Mouse (Mus musculus) urinary bladder, postnatal 36 days (tissue): ENCODE results near the gene Zfhx3.
A peak's percentile ranks its signal among the peaks of the same experiment; 100 is the strongest.
"Not testable (repeated sequence)": the region's sequence is repeated elsewhere in the genome, so short reads cannot be mapped to it uniquely, and the experiment has no call there.

ENCODE experiments used
- DNase-seq, 2 experiments: peaks; one replicate each; pipeline ENCODE4 v3.0.0; 2022; ENCODE audit warnings: low spot score in 2 of 2, mixed read lengths in 1 of 2

The Zfhx3 gene

DNA sequence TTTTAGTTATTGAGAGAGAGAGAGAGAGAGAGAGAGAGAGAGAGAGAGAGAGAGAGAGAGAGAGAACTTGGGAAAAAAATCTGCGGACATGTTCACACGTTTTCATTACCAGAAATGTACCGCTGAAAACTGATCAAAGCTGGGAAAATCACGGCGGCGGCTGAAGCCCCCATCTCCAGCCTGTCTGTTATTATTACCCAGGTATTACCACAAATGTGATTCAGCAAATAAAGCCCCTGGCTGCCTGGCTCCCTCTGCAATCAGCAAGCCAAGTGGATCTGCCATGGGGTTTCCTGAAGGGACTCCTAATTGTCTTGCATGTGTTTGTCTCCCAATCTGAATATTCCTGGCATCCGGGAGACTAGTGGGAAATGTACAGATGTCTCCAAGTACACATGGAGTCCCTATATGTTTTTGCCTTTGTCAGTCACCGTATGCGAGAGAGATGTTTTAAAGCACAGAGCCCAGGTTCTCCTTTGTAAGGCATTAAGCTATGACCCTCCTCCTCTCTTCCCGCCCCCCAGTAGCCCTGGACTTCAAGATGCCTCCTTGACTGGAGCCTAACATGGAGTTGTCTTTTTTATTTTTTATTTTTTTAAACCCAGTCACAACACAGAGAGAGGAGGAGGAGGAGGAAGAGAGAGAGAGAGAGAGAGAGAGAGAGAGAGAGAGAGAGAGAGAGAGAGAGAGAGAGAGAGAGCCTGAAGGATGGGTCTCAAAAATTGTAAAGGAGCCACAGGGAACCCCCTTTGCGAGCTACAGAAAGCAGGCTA is at the start of gene Zfhx3:
Zfhx3 (plus strand) TSS at position 723 of the 773 bp plus-strand sequence.
- no peak for DNase-seq

DNA sequence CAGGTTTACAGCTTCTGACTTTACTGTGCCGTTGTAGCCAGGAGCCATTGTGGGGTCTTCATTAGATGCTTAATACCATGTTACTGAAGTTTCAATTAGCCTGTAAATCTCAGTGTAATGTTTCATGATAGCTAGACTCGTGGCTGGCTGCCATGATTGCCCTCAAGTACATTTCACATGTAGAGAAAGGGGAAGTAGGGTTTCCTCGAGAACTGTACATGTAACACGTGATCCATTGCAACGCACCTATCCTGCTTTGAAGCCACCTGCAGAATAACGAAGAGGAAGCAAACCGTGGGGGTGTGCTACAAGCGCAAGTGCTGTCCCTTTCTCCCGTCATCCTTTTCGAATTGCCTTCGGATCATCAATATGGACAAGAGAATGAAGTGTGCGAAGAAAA is 23.5 kb upstream of the Zfhx3 start:
- no peak for DNase-seq

DNA sequence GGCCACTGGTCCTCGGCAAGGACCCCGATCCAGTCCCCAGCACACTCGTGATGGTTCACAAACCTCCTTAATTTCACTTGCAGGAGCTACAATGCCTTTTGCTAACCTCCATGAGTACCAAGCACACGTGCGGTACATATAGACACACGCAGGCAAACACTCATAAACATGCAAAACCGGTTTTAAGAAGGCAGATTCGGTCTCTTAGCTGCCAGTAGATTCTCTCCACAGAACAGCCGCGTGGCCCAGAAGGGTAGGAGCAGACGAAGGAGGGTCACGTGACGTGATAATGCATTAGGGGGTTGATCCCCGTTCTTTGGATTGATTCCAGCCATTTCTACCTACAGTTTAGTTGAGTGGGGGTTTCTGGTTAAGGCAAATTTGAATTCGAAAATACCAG is 16.3 kb upstream of the Zfhx3 start:
- peak in 1 of 2 experiments; percentile 1 for DNase-seq

DNA sequence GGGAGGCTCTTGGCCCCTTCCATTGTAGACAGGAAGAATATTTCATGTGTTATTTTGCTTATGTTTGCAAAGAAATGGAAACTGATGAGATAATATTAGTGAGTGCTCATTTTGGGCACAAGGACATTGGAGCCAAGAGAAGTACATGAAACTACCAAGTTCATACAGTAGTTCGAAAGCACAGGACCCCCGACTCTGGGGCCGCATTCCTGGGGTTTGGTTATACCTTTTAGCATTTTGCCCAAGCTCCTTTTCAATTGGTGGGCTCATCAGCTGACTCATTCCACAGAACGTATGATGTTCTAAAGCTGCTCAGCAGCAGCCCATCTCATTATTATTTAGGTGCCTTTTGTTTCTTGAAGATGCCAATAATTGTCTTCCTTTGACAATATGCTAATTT is 5.7 kb upstream of the Zfhx3 start:
- DNase-seq: no peak

DNA sequence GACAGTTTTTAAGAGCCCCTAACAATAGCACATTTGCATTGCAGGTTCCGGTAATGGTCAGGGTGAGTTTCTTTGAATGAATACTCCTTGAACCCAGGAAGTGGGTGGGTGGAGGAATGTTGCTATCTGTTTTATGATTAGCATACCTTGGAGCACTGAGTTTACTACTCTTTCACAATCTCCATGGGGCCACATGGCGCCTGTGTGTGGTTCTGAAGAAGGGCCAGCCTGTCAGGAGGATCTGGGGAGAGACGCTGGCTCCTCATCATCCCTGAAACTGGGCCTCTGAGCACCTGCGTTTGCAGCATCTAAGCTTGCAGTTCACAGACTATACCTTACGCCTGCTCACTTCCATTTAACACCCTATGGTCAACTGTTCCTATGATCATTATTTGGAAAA is 4.2 kb upstream of the Zfhx3 start:
- DNase-seq: not testable (repeated sequence)

DNA sequence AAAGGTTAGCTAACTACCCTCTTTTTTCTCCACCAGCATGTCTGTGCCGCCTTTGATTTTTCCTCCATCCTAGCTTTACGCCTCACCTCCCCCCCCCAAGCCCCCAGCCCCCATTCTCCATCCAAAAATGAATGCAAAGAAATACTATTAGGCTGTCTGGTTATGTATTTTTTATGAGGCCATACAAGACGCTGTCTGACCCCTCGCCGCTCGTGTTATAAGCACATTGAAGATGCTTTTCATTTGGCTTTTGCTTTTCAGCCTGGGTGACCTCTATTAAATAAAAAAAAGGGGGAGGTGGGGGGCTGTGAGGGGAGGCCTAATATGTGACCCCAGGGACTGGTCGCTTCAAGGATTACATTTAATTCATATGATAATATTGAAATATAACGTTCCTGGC is 2.3 kb upstream of the Zfhx3 start:
- no peak for DNase-seq

DNA sequence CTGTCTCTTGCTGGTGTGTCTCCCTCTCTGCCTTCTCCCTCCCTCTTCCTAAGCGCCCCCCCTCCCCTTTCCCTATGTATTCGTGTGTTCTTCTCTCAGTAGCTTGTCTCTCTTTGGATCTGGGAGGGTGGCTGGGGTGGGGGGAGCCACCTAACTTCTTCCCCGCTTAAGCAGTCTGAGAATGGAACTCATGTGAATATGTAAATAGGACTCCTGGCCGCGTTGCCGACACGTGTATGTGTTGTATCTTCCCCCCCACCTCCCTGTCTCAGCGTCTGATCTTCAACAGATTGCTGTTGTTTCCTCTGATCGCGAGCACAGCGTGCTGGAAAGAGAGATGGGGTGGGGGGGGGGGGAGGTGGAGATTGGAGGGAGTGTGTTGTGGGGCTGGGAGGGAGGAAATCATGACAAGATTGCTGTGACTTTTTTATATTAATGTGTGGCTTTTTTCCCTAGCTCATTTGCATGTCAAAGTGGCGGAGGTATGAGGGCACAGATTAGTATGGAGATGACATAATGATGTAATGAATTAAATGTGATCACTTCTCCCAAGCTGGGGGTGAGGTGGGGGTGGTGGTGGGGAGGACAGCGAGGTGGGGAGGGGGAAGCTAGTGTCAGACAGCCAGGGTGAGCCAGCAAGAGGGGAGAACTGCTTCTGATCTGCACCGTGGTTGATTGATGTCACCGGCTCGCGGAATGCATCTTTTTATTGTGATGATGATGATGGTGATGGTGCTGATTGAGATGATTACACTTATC is 487 bp downstream of the Zfhx3 start:
- no peak for DNase-seq

DNA sequence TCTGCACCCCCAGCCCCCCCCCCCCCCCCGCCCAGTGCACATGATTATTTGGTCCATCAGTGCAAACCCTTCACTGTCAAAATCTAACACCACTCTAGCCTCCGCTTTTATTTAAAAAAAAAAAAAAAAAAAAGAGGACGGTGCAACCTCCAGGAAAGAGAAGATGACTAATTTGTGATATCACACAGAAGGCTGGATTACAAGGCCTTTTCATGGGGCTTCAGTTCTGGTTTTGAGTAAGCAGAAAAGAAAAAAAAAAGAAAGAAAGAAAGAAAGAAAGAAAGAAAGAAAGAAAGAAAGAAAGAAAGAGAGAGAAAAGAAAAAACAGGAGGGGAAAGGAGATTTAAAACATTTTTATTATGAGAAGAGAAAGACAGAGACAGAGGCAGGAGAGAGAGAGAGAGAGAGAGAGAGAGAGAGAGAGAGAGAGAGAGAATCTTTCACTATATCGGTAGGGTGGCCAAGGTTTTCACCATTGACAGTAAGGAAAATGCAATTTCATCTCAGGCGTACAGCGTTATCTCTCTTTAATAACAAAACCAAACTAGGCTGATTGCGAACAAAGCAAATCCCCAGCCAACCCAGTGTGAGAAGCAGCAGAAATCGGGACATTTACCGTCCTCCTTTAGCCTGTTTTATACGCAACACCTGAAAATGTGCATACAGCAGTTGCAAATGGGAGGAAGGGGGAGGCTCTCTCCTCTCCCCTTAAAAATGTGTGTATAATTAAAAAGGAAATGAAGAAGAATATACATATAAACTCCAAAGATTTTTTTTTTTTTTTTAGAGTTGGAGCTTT is 1.3 kb downstream of the Zfhx3 start:
- no peak for DNase-seq

DNA sequence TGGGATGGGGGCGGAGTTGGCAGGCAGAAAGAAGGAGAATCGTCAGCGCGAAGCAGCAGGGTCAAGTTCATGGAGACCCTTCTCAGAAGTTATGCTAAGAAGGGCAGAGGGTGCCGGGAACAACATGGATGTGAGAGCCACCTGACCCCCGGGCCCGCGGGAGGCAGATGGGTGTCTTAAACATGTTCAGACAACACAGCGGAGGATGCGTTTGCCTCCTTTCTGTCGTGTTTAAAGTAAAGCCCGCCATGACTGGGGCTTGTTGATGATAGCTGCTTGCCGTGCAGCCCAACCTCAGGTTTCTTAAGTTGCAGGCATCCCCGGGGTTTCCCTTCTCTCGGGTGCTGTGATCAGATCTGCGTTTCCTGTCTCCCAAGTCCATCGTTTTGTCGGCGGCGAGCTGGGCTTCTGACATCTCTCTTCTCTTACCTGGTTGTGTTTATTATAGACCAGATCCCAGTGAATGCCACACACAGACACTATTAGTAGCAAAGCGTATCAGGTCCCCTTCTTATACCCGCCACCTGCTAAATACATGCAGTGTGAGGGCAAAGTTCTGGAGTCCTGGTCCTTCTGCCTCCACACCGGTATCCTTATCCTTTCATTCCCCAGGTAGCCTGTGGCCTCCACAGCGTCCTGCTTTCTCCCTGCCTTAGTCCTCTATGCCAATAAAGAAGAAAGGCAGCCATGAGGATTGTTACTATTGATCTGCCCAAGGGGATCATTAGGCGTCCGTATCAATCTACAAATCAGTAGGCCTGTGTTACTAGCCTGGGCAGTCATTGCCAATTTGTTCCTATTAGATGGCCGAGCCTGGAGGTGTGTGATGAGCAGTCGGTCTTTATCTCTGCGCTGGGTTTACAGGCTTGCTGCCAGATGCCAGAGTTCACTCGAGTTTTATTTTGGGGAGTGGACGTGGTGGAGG is 2.5 kb downstream of the Zfhx3 start:
- no peak for DNase-seq

DNA sequence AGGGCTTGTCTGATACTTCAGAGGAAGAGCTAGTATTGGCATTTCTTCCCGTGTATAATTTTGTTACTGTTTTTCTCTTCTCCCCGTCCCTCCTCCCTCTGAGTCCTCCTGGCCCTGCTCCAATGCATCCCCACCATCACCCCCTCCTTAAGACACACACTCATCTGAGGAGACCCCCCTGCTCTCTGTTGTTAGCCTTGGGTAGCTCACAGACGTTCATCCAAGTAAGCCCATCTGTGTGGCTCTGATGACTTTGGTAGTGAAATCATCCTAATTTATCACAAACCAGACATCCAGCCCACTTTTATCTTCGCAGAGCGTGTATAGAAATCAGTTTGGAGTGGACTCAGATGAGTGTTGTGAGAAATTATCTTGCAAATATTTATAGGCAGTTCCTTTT is 4.4 kb downstream of the Zfhx3 start:
- DNase-seq: no peak

DNA sequence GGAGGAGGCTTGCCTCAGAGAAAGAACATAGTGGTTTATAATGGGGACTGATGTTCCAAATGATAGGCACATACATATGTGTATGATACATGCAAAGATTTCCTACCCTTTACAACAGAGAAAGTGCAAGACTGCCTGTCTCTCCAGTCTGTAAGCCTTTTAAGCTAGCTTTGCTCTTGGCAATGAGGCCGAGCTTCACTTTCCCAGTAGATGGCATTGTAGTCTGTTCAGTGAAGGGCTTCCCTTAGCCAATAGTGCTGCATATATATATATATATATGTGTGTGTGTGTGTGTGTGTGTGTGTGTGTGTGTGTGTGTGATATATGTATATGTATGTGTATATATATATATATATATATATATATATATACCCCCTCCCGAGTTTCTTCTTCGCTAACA is 13.4 kb downstream of the Zfhx3 start:
- DNase-seq: no peak

DNA sequence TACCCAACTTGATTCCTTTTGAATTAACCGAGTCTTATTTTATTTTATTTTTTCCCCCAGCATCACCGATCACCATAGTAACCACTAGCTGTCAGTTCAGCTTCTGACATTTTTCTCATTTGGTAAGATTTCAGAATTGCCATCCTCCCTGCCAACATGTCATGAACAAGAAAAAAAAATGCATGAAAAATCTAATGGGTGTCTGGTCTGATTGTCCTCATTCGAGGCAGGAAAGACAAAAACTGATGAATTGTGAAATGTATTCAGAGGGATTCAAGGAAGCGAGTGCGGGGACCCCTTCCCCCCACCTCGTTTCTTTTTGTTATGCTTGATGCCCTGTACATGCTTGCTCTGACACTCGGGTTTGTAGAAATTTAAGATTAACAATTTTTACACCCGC is 15.1 kb downstream of the Zfhx3 start:
- no peak for DNase-seq

DNA sequence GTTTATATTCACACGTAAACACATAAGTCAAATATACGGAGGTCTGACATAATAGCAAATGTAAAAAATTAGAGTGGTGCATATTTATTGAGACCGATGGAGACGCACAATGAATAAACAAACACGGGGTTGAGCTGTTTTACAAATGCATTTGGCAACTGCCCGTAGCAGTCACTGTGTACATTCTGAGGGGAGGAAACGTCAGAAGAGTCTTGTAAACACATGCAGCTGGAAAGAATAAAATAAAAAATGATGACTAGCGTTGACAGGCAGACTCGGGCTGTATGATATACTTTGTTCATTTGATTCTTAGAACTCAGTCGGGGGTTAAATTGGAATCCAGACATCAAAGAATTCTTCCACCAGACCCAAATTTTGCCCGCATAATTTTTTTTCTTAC is 18.0 kb downstream of the Zfhx3 start:
- DNase-seq: no peak

DNA sequence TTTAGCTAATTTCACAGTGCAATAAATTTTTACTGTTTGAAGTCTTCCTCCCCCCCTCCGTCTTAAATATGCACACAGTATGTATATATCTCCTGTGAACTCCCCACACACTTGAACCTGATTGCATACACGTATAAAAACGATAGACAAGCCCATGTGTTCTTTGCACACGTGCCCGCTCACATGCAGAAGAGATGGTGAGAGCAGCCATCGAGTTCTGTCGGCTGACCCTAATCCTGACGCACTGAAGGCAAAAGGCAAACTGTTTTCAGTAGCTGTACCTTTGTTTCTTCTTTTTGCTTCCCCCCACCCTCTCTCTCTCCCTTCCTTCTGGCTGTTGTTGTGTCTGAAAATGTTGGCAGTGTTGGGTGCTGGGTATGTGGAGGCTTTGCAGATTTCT is 18.4 kb downstream of the Zfhx3 start:
- DNase-seq: no peak

DNA sequence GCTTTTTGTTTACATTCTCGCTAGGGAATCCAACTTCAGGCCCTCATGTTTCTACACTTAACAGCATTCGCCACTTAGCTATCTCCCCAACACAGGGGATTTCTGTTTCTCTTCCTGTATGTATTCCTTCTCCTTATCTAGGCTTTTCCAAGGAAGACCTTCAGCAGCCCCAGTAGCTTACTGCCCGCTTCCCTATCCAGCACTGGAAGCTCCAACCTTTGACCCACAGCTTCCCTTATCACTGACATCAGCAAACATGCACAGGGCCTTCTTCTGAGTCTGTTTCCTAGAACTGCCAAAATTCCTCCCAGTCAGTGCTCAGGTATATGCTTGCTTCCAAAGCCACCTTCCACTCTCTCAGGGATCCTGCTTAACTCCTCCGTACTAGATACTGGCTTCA is 29.8 kb downstream of the Zfhx3 start:
- no peak for DNase-seq

DNA sequence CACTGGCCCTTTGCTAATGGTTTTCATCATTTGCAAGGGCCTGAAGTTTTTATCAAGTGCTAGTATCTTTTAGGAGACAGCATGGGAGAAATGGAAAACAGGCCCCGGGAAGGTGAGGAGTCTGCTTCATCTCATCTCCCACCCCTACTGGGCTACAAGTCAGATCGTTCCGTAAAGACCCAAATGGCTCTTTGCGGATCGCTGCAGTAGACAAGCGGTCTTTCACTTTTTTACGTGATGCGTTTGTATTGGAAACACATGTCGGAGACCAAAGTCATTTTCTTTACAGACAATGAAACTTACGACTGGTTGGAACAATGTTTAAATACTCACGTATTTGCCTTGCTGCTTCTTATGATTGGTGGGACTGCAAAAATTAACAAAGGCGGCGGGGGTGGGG is 32.0 kb downstream of the Zfhx3 start:
- DNase-seq: no peak

DNA sequence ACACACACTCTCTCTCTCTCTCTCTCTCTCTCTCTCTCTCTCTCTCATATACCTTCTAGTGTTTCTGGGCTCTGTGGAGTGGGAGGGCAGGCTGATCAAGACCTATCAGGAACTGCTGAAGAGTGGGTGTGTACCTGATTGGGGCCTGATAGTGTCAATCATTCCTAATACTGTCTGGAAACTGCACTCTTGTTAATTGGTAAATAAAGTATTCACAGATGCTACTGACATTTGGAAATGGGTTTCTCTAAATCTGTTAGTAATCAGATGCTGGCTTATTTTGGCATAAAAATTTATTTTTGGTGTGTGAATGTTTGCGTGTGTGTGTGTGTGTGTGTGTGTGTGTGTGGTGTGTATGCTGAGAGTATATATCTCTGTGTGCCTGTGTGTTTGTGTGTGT is 35.8 kb downstream of the Zfhx3 start:
- DNase-seq: no peak

DNA sequence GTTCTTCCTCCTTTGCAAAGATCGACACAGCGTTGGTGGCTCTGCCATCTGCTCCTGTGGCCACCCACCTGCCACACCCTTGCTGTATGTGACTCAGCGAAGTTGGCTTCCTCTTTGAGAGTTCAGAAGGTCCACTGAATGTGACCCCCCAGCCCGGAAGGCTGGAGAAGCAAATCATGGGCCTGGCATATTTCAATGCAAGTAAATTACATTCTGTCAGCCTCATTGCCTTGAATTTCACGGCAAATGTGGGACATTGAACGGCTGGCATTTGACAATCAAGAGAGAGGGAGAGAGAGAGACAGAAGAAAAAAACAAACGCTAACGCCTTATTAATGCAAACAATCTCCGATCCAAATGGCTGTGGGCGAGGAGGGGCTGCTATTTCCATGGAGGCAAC is 38.2 kb downstream of the Zfhx3 start:
- DNase-seq: no peak

DNA sequence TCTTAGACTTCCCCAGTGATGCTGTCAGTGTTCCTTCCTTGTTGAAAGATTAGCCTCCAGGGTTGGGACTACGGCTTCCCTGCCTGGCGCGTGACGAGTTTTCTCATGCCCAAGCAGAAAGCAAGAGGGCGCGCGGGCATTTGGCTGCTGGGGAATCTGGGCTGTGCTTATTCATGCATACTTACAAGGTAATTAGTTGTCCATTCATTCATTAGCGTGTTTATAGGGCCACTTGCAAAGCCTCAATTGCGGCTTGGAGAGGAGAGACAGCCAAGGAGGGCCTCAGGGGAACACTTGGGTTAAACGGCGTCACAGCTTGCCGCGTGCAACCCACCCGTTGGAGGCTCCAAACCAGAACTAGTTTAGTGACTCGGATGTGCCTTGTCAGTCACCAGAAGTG is 44.2 kb downstream of the Zfhx3 start:
- no peak for DNase-seq

DNA sequence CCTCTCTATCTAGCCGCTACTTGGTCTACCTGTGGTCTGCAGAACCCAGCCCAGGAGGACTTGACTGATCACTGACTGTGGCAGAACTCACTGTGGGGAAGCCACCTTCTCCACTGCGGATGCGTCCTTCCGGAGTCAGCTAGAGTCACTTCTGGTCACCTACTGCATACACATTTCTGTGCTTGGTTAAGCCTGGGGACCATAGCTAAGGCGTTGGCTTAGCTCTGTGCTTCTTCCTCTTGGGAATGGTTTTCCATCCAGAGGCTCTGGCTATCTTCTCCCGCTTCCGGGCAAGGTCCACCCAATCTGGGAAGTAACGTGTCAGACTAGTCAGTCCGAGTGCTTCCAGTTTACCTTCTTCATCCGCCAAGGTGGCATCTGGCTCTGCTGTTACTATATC is 56.4 kb downstream of the Zfhx3 start:
- DNase-seq: no peak

DNA sequence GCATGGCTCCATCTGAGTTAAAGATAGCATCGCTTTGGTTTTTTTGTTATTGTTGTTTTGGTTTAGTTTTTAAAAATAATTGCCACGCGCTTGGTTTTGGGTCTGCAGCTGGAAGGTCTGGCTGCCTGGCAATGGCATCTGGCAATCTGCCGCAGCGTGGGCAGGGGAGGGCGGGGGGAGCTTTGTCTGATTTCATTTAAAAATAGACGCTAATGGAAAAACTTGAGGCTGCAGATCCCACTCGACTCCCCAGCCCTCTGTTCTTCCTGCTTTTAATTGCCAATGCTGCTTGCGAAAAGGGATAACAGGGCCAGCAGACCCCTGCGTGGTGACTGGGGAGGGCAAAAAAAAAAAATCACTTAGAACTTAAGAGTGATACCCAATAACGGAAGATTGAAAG is 69.1 kb downstream of the Zfhx3 start:
- no peak for DNase-seq

DNA sequence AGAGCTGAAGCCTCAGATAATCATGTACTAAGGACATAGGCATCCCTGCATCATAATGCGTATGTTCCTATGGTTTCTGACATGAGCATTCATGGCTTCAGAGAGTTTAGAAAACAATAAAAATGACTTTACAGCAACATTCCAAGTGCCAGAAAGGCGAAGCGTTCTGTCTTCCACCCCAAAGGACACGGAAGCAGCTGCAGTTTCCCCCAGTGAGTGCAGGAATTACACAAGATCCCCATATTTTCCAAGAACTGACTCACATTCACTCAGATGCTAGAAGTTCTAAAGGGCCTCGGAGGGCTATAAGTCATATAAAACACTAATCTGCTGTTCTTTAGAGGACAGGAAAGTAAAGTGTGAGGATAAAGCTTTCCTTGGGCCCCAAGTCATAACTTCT is 75.3 kb downstream of the Zfhx3 start:
- DNase-seq: no peak
